Mouse (Mus musculus) left cerebral cortex, adult 9 months (tissue): ENCODE measurements around the gene Cdyl.
A peak's percentile ranks its signal among the peaks of the same experiment; 100 is the strongest.

Source experiments
- DNase-seq, 2 experiments: peaks; one replicate each; pipeline ENCODE4 v3.0.0; 2022; ENCODE audit warnings: low spot score in 2 of 2

Cdyl gene

GRCm38 (mm10) chr13:35659406-35659985 is at the start of gene Cdyl:
Gene Cdyl (plus strand): TSS chr13:35659833.
- no peak for DNase-seq

- no peak for DNase-seq
Observed at GRCm38 (mm10) chr13:35610718-35611117, 48.9 kb upstream of the Cdyl start.

- no peak for DNase-seq
Observed at GRCm38 (mm10) chr13:35612506-35612905, 47.1 kb upstream of the Cdyl start.

GRCm38 (mm10) chr13:35614832-35615479 is 44.7 kb upstream of the Cdyl start:
- DNase-seq: no peak

GRCm38 (mm10) chr13:35616524-35617099 is 43.0 kb upstream of the Cdyl start:
- DNase-seq: no peak

- no peak for DNase-seq
Observed at GRCm38 (mm10) chr13:35619356-35619755, 40.3 kb upstream of the Cdyl start.

GRCm38 (mm10) chr13:35620756-35621155 is 38.9 kb upstream of the Cdyl start:
- DNase-seq: no peak

- DNase-seq: no peak
Observed at GRCm38 (mm10) chr13:35624831-35625230, 34.8 kb upstream of the Cdyl start.

GRCm38 (mm10) chr13:35625556-35625955 is 34.1 kb upstream of the Cdyl start:
- DNase-seq: no peak

GRCm38 (mm10) chr13:35627319-35627718 is 32.3 kb upstream of the Cdyl start:
- no peak for DNase-seq

- DNase-seq: no peak
Observed at GRCm38 (mm10) chr13:35647132-35647823, 12.4 kb upstream of the Cdyl start.

GRCm38 (mm10) chr13:35650284-35650872 is 9.3 kb upstream of the Cdyl start:
- no peak for DNase-seq

GRCm38 (mm10) chr13:35652851-35653250 is 6.8 kb upstream of the Cdyl start:
- no peak for DNase-seq

GRCm38 (mm10) chr13:35656853-35657252 is 2.8 kb upstream of the Cdyl start:
- no peak for DNase-seq

GRCm38 (mm10) chr13:35665456-35665855 is 5.8 kb downstream of the Cdyl start:
- DNase-seq: no peak

GRCm38 (mm10) chr13:35669910-35670469 is 10.4 kb downstream of the Cdyl start:
- peak in 1 of 2 experiments; percentile 14 for DNase-seq

GRCm38 (mm10) chr13:35670875-35671274 is 11.2 kb downstream of the Cdyl start:
- no peak for DNase-seq

GRCm38 (mm10) chr13:35676921-35677320 is 17.3 kb downstream of the Cdyl start:
- no peak for DNase-seq

- DNase-seq: no peak
Observed at GRCm38 (mm10) chr13:35677433-35678051, 17.9 kb downstream of the Cdyl start.

- DNase-seq: no peak
Observed at GRCm38 (mm10) chr13:35678691-35679090, 19.1 kb downstream of the Cdyl start.

GRCm38 (mm10) chr13:35681361-35681760 is 21.7 kb downstream of the Cdyl start:
- DNase-seq: no peak

- DNase-seq: no peak
Observed at GRCm38 (mm10) chr13:35686273-35686672, 26.6 kb downstream of the Cdyl start.
